Mouse (Mus musculus) thymus, postnatal 4 days (tissue): ENCODE results near the gene 1700001P01Rik.
"Not testable (repeated sequence)": the region's sequence is repeated elsewhere in the genome, so short reads cannot be mapped to it uniquely, and the experiment has no call there.

Experiments used
- DNase-seq: peaks from one replicate; pipeline ENCODE4 v3.0.0; 2021

1700001P01Rik gene

GRCm38 (mm10) chr11:97790778-97791438 is 15.2 kb upstream of the 1700001P01Rik start:
- not testable (repeated sequence) for DNase-seq

- DNase-seq, result no peak
Measured at GRCm38 (mm10) chr11:97789727-97790126, 14.0 kb upstream of the 1700001P01Rik start.

GRCm38 (mm10) chr11:97787961-97788360 is 12.2 kb upstream of the 1700001P01Rik start:
- no peak for DNase-seq

GRCm38 (mm10) chr11:97782564-97782895 is 6.8 kb upstream of the 1700001P01Rik start:
- no peak for DNase-seq

GRCm38 (mm10) chr11:97781832-97782563 is 6.3 kb upstream of the 1700001P01Rik start, which contains the start of gene Rpl23:
Rpl23 (minus strand) TSS chr11:97782437.
- peak; percentile 100 for DNase-seq

- no peak for DNase-seq
Measured at GRCm38 (mm10) chr11:97781478-97781831, 5.7 kb upstream of the 1700001P01Rik start.

GRCm38 (mm10) chr11:97779968-97780701 is 4.4 kb upstream of the 1700001P01Rik start:
- no peak for DNase-seq

- DNase-seq, result no peak
Measured at GRCm38 (mm10) chr11:97778918-97779317, 3.2 kb upstream of the 1700001P01Rik start.

- peak; percentile 50 for DNase-seq
Measured at GRCm38 (mm10) chr11:97777129-97777529, 1.4 kb upstream of the 1700001P01Rik start.

GRCm38 (mm10) chr11:97776497-97777128 is 895 bp upstream of the 1700001P01Rik start:
- no peak for DNase-seq

GRCm38 (mm10) chr11:97775186-97775585 is 532 bp downstream of the 1700001P01Rik start:
- no peak for DNase-seq

- no peak for DNase-seq
Measured at GRCm38 (mm10) chr11:97771410-97771809, 4.3 kb downstream of the 1700001P01Rik start.

GRCm38 (mm10) chr11:97769704-97770103 is 6.0 kb downstream of the 1700001P01Rik start:
- DNase-seq, result no peak

GRCm38 (mm10) chr11:97766154-97766881 is 9.4 kb downstream of the 1700001P01Rik start, which contains the start of gene Cwc25:
Cwc25 (minus strand) TSS chr11:97766556.
- DNase-seq, result peak; percentile 95

- DNase-seq, result no peak
Measured at GRCm38 (mm10) chr11:97761638-97762037, 14.1 kb downstream of the 1700001P01Rik start.

GRCm38 (mm10) chr11:97758942-97759341 is 16.8 kb downstream of the 1700001P01Rik start:
- no peak for DNase-seq

GRCm38 (mm10) chr11:97758125-97758524 is 17.6 kb downstream of the 1700001P01Rik start:
- no peak for DNase-seq

- no peak for DNase-seq
Measured at GRCm38 (mm10) chr11:97753277-97753676, 22.4 kb downstream of the 1700001P01Rik start.

GRCm38 (mm10) chr11:97748496-97748895 is 27.2 kb downstream of the 1700001P01Rik start:
- DNase-seq, result no peak

GRCm38 (mm10) chr11:97747773-97748172 is 27.9 kb downstream of the 1700001P01Rik start:
- DNase-seq, result no peak

GRCm38 (mm10) chr11:97745331-97745721 is 30.4 kb downstream of the 1700001P01Rik start:
- DNase-seq, result no peak

GRCm38 (mm10) chr11:97744718-97745330 is 30.9 kb downstream of the 1700001P01Rik start:
- DNase-seq, result peak; percentile 99
